Mouse (Mus musculus): Measurements from ENCODE around the gene Il10rb. TPM values are rescaled to one million over a fixed set of nuclear protein-coding genes. Genes with fewer than 3 reads are reported as not detected.

Il10rb gene
- polyA plus RNA-seq, 2 experiments, result 16.5 to 24.3 TPM

- WGBS, result 93% methylated on average over 3 of the region's 3 CpGs
- TF ChIP-seq POLR2A (IDR thresholded peaks at IDR 0.05; ENCODE audit: borderline replicate concordance, extremely low read depth, insufficient read depth, insufficient read length), result no peak
- H3K4me3 ChIP-seq (replicated peaks; ENCODE audit: low read length), result no peak overlapping the region
- H3K9ac ChIP-seq (ENCODE audit: low read depth, low read length, severe bottlenecking), result no peak overlapping the region
- ATAC-seq (ENCODE audit: low FRiP score, low read depth) (no peak), DNase-seq (ENCODE audit: low spot score) (no peak)
- H3K27me3 ChIP-seq (ENCODE audit: control insufficient read depth, insufficient read depth, low read length), result no peaks in the 10 kb centered on the region
- no peaks in the 10 kb centered on the region for H3K9me3 ChIP-seq (ENCODE audit: control insufficient read depth, low read length)
- H3K4me1 ChIP-seq (ENCODE audit: control insufficient read depth, insufficient read depth, low read length), result peaks cover 4% of the 10 kb centered on the region
- no peak overlapping the region for H3K4me2 ChIP-seq (replicated peaks; ENCODE audit: low read depth, low read length, severe bottlenecking)
- no peak overlapping the region for H3K27ac ChIP-seq (replicated peaks; ENCODE audit: low read depth, low read length)
- no peaks in the 10 kb centered on the region for H3K36me3 ChIP-seq (ENCODE audit: control insufficient read depth, insufficient read depth, low read length)
These were observed 53.4 kb downstream of the Il10rb start for GRCm38 (mm10) chr16:91459396-91459795.

- no peaks in the 10 kb centered on the region for H3K27me3 ChIP-seq (ENCODE audit: control insufficient read depth, insufficient read depth, low read length)
- H3K4me1 ChIP-seq (ENCODE audit: control insufficient read depth, insufficient read depth, low read length), result peaks cover 6% of the 10 kb centered on the region
- 68% methylated on average over 11 of the region's 11 CpGs for WGBS
- no peak for ATAC-seq (ENCODE audit: low FRiP score, low read depth)
- TF ChIP-seq POLR2A (IDR thresholded peaks at IDR 0.05; ENCODE audit: borderline replicate concordance, extremely low read depth, insufficient read depth, insufficient read length), result no peak
- no peak overlapping the region for H3K4me2 ChIP-seq (replicated peaks; ENCODE audit: low read depth, low read length, severe bottlenecking)
- no peaks in the 10 kb centered on the region for H3K9me3 ChIP-seq (ENCODE audit: control insufficient read depth, low read length)
- no peaks in the 10 kb centered on the region for H3K36me3 ChIP-seq (ENCODE audit: control insufficient read depth, insufficient read depth, low read length)
- no peak overlapping the region for H3K27ac ChIP-seq (replicated peaks; ENCODE audit: low read depth, low read length)
- H3K4me3 ChIP-seq (replicated peaks; ENCODE audit: low read length), result no peak overlapping the region
- DNase-seq (ENCODE audit: low spot score), result no peak
- H3K9ac ChIP-seq (ENCODE audit: low read depth, low read length, severe bottlenecking), result no peak overlapping the region
These were observed 53.9 kb downstream of the Il10rb start for GRCm38 (mm10) chr16:91459841-91460370.

GRCm38 (mm10) chr16:91461066-91461638 is 55.2 kb downstream of the Il10rb start:
- Histone ChIP-seq H3K36me3 (ENCODE audit: control insufficient read depth, insufficient read depth, low read length) (no peaks in the 10 kb centered on the region), H3K4me2 (replicated peaks; ENCODE audit: low read depth, low read length, severe bottlenecking) (no peak overlapping the region), H3K27ac (replicated peaks; ENCODE audit: low read depth, low read length) (no peak overlapping the region), H3K4me3 (replicated peaks; ENCODE audit: low read length) (no peak overlapping the region), H3K9ac (ENCODE audit: low read depth, low read length, severe bottlenecking) (no peak overlapping the region), H3K4me1 (ENCODE audit: control insufficient read depth, insufficient read depth, low read length) (peaks cover 12% of the 10 kb centered on the region), H3K27me3 (ENCODE audit: control insufficient read depth, insufficient read depth, low read length) (no peaks in the 10 kb centered on the region), H3K9me3 (ENCODE audit: control insufficient read depth, low read length) (no peaks in the 10 kb centered on the region)
- 73% methylated on average over 11 of the region's 11 CpGs for WGBS
- no peak for ATAC-seq (ENCODE audit: low FRiP score, low read depth)
- no peak for TF ChIP-seq POLR2A (IDR thresholded peaks at IDR 0.05; ENCODE audit: borderline replicate concordance, extremely low read depth, insufficient read depth, insufficient read length)
- DNase-seq (ENCODE audit: low spot score), result no peak

- ATAC-seq (ENCODE audit: low FRiP score, low read depth) (no peak), DNase-seq (ENCODE audit: low spot score) (no peak)
- no peaks in the 10 kb centered on the region for H3K27me3 ChIP-seq (ENCODE audit: control insufficient read depth, insufficient read depth, low read length)
- H3K4me2 ChIP-seq (replicated peaks; ENCODE audit: low read depth, low read length, severe bottlenecking), result no peak overlapping the region
- no peaks in the 10 kb centered on the region for H3K9me3 ChIP-seq (ENCODE audit: control insufficient read depth, low read length)
- WGBS, result 53% methylated on average over 9 of the region's 9 CpGs
- H3K4me3 ChIP-seq (replicated peaks; ENCODE audit: low read length), result no peak overlapping the region
- H3K36me3 ChIP-seq (ENCODE audit: control insufficient read depth, insufficient read depth, low read length), result no peaks in the 10 kb centered on the region
- H3K27ac ChIP-seq (replicated peaks; ENCODE audit: low read depth, low read length), result no peak overlapping the region
- H3K9ac ChIP-seq (ENCODE audit: low read depth, low read length, severe bottlenecking), result no peak overlapping the region
- peaks cover 12% of the 10 kb centered on the region for H3K4me1 ChIP-seq (ENCODE audit: control insufficient read depth, insufficient read depth, low read length)
- TF ChIP-seq POLR2A (IDR thresholded peaks at IDR 0.05; ENCODE audit: borderline replicate concordance, extremely low read depth, insufficient read depth, insufficient read length), result no peak
These were observed 55.8 kb downstream of the Il10rb start for GRCm38 (mm10) chr16:91461773-91462181.

GRCm38 (mm10) chr16:91462644-91463043 is 56.7 kb downstream of the Il10rb start:
- DNase-seq (ENCODE audit: low spot score) (no peak), ATAC-seq (ENCODE audit: low FRiP score, low read depth) (no peak)
- 78% methylated on average over 3 of the region's 3 CpGs for WGBS
- Histone ChIP-seq H3K27me3 (ENCODE audit: control insufficient read depth, insufficient read depth, low read length) (no peaks in the 10 kb centered on the region), H3K4me3 (replicated peaks; ENCODE audit: low read length) (no peak overlapping the region), H3K9me3 (ENCODE audit: control insufficient read depth, low read length) (no peaks in the 10 kb centered on the region), H3K36me3 (ENCODE audit: control insufficient read depth, insufficient read depth, low read length) (no peaks in the 10 kb centered on the region), H3K27ac (replicated peaks; ENCODE audit: low read depth, low read length) (no peak overlapping the region), H3K4me1 (ENCODE audit: control insufficient read depth, insufficient read depth, low read length) (peaks cover 12% of the 10 kb centered on the region), H3K9ac (ENCODE audit: low read depth, low read length, severe bottlenecking) (no peak overlapping the region), H3K4me2 (replicated peaks; ENCODE audit: low read depth, low read length, severe bottlenecking) (no peak overlapping the region)
- TF ChIP-seq POLR2A (IDR thresholded peaks at IDR 0.05; ENCODE audit: borderline replicate concordance, extremely low read depth, insufficient read depth, insufficient read length), result no peak

Data from limb, embryonic 14.5 days (tissue).